Mouse (Mus musculus): ENCODE measurements around the gene Tmod4. TPM values are rescaled to one million over a fixed set of nuclear protein-coding genes. Genes with fewer than 3 reads are reported as not detected.
A peak's percentile ranks its signal among the peaks of the same experiment; 100 is the strongest.

The Tmod4 gene
- total and polyA plus RNA-seq, 2 experiments from 2014 or later, result 2.9 to 14.3 TPM

DNA sequence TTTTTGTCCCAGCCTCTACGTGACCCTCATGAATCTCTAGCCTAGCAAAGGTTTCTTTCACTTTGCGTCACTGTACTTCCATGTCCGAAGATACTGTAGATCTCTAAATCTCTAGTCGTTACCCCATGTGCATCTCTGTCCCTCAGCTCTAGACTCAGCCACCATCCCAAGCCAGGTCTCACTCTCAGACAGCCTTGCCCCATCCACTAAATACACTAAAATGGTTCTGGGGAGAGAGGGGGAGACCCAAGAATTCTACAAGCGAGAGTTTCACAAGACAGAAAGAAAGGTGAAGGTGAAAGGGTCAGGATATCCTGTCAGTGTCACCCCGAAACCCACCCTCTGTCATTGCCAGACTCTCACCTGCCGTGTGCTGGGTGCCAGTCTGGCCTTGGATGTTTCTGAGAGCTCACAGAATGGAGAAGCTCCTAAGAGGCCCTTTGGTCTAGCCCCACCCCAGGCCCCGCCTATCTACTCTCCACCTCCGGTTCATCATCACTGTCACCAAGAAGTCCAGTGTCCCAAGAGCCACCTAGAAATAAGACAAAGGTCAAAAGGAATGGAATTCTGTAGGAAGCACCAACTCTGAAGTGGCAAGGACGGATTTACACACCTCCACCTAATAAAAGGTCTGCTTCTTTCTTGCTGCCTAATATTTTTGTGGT lies 17.8 kb downstream of the Tmod4 start, which contains the start of gene Tnfaip8l2:
Gene Tnfaip8l2 (minus strand): TSS at position 409 of the 665 bp plus-strand sequence.
- Histone ChIP-seq H3K9ac (replicated peaks; ENCODE audit: low read depth, low read length) (no peak within 1 kb of the TSS), H3K27ac (ENCODE audit: low read depth) (peak within 1 kb of the TSS; percentile 48; the same call in 1 of the 2 replicates), H3K36me3 (replicated peaks; ENCODE audit: control insufficient read depth, insufficient read depth, low read length) (no peaks in the 10 kb centered on the region), H3K4me2 (ENCODE audit: low read depth, low read length) (peak within 1 kb of the TSS; percentile 31; the same call in 1 of the 2 replicates), H3K4me3 (ENCODE audit: low read depth, low read length) (no peak within 1 kb of the TSS; the same call in 1 of the 2 replicates), H3K27me3 (ENCODE audit: control insufficient read depth, insufficient read depth, low read length) (no peaks in the 10 kb centered on the region), H3K4me1 (ENCODE audit: control insufficient read depth, insufficient read depth) (no peaks in the 10 kb centered on the region), H3K9me3 (replicated peaks; ENCODE audit: control insufficient read depth, low read length) (no peaks in the 10 kb centered on the region)
- 0 out of 2 replicates have a peak, but pooled peaks have one; percentile 22 for ATAC-seq (ENCODE audit: insufficient read depth, low read depth)
- TF ChIP-seq CTCF (IDR thresholded peaks at IDR 0.05; ENCODE audit: low read depth) (no peak), EP300 (IDR thresholded peaks at IDR 0.05; ENCODE audit: low read depth) (no peak)
- no peak for DNase-seq (ENCODE audit: low spot score)
- WGBS, result 76% methylated on average over 10 of the region's 10 CpGs

DNA sequence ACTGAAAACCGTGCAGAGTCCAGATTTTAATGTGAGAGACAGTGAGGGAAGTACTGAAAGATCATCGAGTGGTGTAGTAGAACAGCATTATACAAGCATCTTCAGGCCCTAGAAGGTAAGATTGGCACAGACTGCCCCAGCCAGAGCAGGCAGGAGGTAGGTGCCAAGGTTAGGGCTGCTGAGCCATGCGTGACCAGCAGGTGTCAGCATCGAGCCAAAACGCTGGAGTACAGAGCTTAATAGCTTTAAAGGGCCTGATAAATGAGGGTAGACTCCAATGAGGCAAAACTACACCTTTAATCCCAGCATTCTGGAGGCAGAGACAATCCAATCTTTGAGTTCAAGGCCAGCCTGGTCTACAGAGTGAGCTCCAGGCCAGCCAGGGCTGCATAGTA lies 18.3 kb downstream of the Tmod4 start:
- peak; percentile 69 for DNase-seq (ENCODE audit: low spot score)
- no peak for TF ChIP-seq EP300 (IDR thresholded peaks at IDR 0.05; ENCODE audit: low read depth)
- peak; percentile 92 for TF ChIP-seq CTCF (IDR thresholded peaks at IDR 0.05; ENCODE audit: low read depth)
- no peaks in the 10 kb centered on the region for H3K9me3 ChIP-seq (replicated peaks; ENCODE audit: control insufficient read depth, low read length)
- 8% methylated on average over 5 of the region's 5 CpGs for WGBS
- peak; percentile 78 for ATAC-seq (ENCODE audit: insufficient read depth, low read depth)
- H3K27ac ChIP-seq (ENCODE audit: low read depth), result no peak overlapping the region
- no peaks in the 10 kb centered on the region for H3K4me1 ChIP-seq (ENCODE audit: control insufficient read depth, insufficient read depth)
- no peaks in the 10 kb centered on the region for H3K27me3 ChIP-seq (ENCODE audit: control insufficient read depth, insufficient read depth, low read length)
- H3K4me2 ChIP-seq (ENCODE audit: low read depth, low read length), result no peak overlapping the region
- H3K9ac ChIP-seq (replicated peaks; ENCODE audit: low read depth, low read length), result no peak overlapping the region
- no peaks in the 10 kb centered on the region for H3K36me3 ChIP-seq (replicated peaks; ENCODE audit: control insufficient read depth, insufficient read depth, low read length)
- no peak overlapping the region for H3K4me3 ChIP-seq (ENCODE audit: low read depth, low read length)

DNA sequence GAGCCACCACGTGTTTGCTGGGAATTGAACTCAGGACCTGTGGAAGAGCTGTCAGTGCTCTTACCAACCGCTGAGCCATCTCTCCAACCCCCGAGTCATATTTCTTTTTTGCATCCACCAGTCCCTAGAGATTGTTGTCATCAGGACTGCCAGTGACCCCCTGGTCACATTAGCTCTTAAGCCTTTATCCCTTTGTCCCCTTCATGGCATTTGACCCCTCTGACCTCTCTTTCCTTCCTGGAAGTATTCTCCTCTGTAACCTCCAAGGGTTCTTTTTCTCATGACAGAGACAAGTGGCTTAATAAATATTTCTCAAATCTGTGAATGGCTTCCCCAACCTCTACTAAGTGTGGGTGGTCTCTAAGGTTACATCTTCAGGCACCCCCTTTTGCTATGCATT lies 23.6 kb downstream of the Tmod4 start:
- Histone ChIP-seq H3K27me3 (ENCODE audit: control insufficient read depth, insufficient read depth, low read length) (no peaks in the 10 kb centered on the region), H3K36me3 (replicated peaks; ENCODE audit: control insufficient read depth, insufficient read depth, low read length) (no peaks in the 10 kb centered on the region), H3K4me2 (ENCODE audit: low read depth, low read length) (no peak overlapping the region), H3K4me1 (ENCODE audit: control insufficient read depth, insufficient read depth) (no peaks in the 10 kb centered on the region), H3K9me3 (replicated peaks; ENCODE audit: control insufficient read depth, low read length) (no peaks in the 10 kb centered on the region), H3K27ac (ENCODE audit: low read depth) (no peak overlapping the region), H3K4me3 (ENCODE audit: low read depth, low read length) (no peak overlapping the region), H3K9ac (replicated peaks; ENCODE audit: low read depth, low read length) (no peak overlapping the region)
- DNase-seq (ENCODE audit: low spot score) (no peak), ATAC-seq (ENCODE audit: insufficient read depth, low read depth) (no peak)
- 59% methylated on average over 3 of the region's 3 CpGs for WGBS
- no peak for TF ChIP-seq CTCF (IDR thresholded peaks at IDR 0.05; ENCODE audit: low read depth)
- TF ChIP-seq EP300 (IDR thresholded peaks at IDR 0.05; ENCODE audit: low read depth), result no peak

DNA sequence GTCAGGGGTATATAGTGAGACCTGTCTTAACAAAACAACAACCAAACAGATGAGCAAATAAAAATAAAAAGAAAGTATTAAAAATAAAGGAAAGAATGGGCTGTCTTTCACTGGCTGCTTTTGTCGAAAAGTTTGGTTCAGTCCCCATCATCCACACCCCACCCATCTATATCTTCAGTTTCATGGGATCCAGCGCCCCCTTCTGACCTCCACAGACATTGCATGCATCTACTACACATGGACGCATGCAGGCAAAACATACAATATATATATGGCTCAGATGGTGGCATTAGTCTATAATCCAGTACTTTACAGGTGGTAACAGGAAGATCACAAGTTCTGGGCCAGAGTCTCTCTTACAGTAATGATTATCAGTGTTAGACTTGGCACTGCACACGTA lies 29.6 kb downstream of the Tmod4 start:
- no peak for DNase-seq (ENCODE audit: low spot score)
- Histone ChIP-seq H3K27ac (ENCODE audit: low read depth) (no peak overlapping the region), H3K9me3 (replicated peaks; ENCODE audit: control insufficient read depth, low read length) (no peaks in the 10 kb centered on the region), H3K4me2 (ENCODE audit: low read depth, low read length) (no peak overlapping the region), H3K36me3 (replicated peaks; ENCODE audit: control insufficient read depth, insufficient read depth, low read length) (no peaks in the 10 kb centered on the region), H3K4me3 (ENCODE audit: low read depth, low read length) (no peak overlapping the region), H3K4me1 (ENCODE audit: control insufficient read depth, insufficient read depth) (no peaks in the 10 kb centered on the region), H3K9ac (replicated peaks; ENCODE audit: low read depth, low read length) (no peak overlapping the region), H3K27me3 (ENCODE audit: control insufficient read depth, insufficient read depth, low read length) (peaks cover 3% of the 10 kb centered on the region; the same call in 1 of the 2 replicates)
- TF ChIP-seq EP300 (IDR thresholded peaks at IDR 0.05; ENCODE audit: low read depth), result no peak
- TF ChIP-seq CTCF (IDR thresholded peaks at IDR 0.05; ENCODE audit: low read depth), result peak; percentile 42
- 46% methylated on average over 4 of the region's 4 CpGs for WGBS
- no peak for ATAC-seq (ENCODE audit: insufficient read depth, low read depth)

DNA sequence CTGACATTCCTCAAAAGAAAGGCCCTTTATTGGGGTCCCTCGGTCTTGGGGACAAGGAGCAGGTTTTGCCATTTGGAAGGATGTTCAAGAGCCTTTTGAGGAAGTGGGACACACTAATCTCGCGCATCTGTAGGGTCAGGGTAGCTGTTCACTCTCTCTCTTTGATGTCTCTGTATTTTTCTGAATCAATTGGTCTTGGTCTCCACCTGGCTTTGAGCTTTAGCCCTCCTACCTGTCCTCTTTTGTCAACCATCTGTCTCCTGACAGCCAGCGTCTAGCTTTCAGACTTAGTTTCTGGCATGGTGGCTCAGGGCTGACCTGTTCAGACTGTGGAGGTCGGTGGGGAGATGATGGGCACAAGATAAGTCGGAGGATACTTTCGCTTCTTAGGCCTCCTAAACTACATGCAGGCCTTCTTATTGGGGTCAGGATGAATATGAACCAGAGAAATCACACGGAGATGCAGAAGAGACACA lies 35.3 kb downstream of the Tmod4 start:
- H3K27me3 ChIP-seq (ENCODE audit: control insufficient read depth, insufficient read depth, low read length), result peaks cover 11% of the 10 kb centered on the region; the same call in 1 of the 2 replicates
- no peak overlapping the region for H3K27ac ChIP-seq (ENCODE audit: low read depth)
- H3K9ac ChIP-seq (replicated peaks; ENCODE audit: low read depth, low read length), result peak overlapping the region; percentile 71; the same call in 1 of the 2 replicates
- H3K4me3 ChIP-seq (ENCODE audit: low read depth, low read length), result peak overlapping the region; percentile 83
- no peak for ATAC-seq (ENCODE audit: insufficient read depth, low read depth)
- H3K36me3 ChIP-seq (replicated peaks; ENCODE audit: control insufficient read depth, insufficient read depth, low read length), result no peaks in the 10 kb centered on the region
- H3K4me2 ChIP-seq (ENCODE audit: low read depth, low read length), result peak overlapping the region; percentile 97
- H3K9me3 ChIP-seq (replicated peaks; ENCODE audit: control insufficient read depth, low read length), result no peaks in the 10 kb centered on the region
- peaks cover 34% of the 10 kb centered on the region for H3K4me1 ChIP-seq (ENCODE audit: control insufficient read depth, insufficient read depth)
- WGBS, result 20% methylated on average over 8 of the region's 8 CpGs
- TF ChIP-seq EP300 (IDR thresholded peaks at IDR 0.05; ENCODE audit: low read depth) (no peak), CTCF (IDR thresholded peaks at IDR 0.05; ENCODE audit: low read depth) (no peak)
- DNase-seq (ENCODE audit: low spot score), result no peak
